Mouse (Mus musculus) G1E (cell line): ENCODE measurements around the gene Tas2r135. TPM values are rescaled to one million over a fixed set of nuclear protein-coding genes. Genes with fewer than 3 reads are reported as not detected.

ENCODE experiments used
- ATAC-seq: 2 replicates; pipeline ENCODE4 v1.8.0; 2016; ENCODE audit warnings: mild to moderate bottlenecking; ENCODE audit not compliant: insufficient number of reproducible peaks, poor library complexity, low FRiP score, severe bottlenecking; ENCODE audit errors: extremely low read depth
- DNase-seq: peaks from one replicate; pipeline ENCODE4 v3.0.0; 2012; ENCODE audit warnings: low spot score
- H3K27me3 ChIP-seq: 2 replicates; pipeline ENCODE4 v1.6.1; 2012; ENCODE audit warnings: mild to moderate bottlenecking, low read length, inconsistent platforms; ENCODE audit not compliant: insufficient read depth
- H3K36me3 ChIP-seq: replicated peaks from 2 replicates; pipeline ENCODE3; 2012; ENCODE audit warnings: mild to moderate bottlenecking, inconsistent platforms
- H3K4me1 ChIP-seq: 2 replicates; pipeline ENCODE4 v1.6.1; 2012; ENCODE audit warnings: low read depth, low read length, inconsistent platforms, mixed read lengths; ENCODE audit not compliant: insufficient read depth
- H3K4me3 ChIP-seq: 2 replicates; pipeline ENCODE4 v1.5.1; 2012; ENCODE audit warnings: low read depth, mild to moderate bottlenecking, inconsistent platforms, low read length, moderate library complexity, mixed read lengths
- H3K9me3 ChIP-seq: replicated peaks from 2 replicates; pipeline ENCODE4 v1.6.1; 2012; ENCODE audit warnings: inconsistent platforms
- CTCF ChIP-seq: IDR thresholded peaks from 2 replicates; pipeline ENCODE4 v1.5.1; 2012; ENCODE audit warnings: low read depth, low read length, inconsistent platforms, mixed read lengths
- GATA1 ChIP-seq: IDR thresholded peaks from 2 replicates; pipeline ENCODE4 v1.6.1; 2012; ENCODE audit warnings: borderline replicate concordance, low read length, inconsistent platforms, mixed read lengths
- GATA2 ChIP-seq: IDR thresholded peaks from 2 replicates; pipeline ENCODE4 v1.6.1; 2012; ENCODE audit warnings: low read depth, low read length, inconsistent platforms, borderline replicate concordance
- POLR2AphosphoS5 ChIP-seq: IDR thresholded peaks from 2 replicates; pipeline ENCODE4 v1.6.1; 2012; ENCODE audit warnings: low read depth, low read length, inconsistent platforms; ENCODE audit not compliant: insufficient replicate concordance
- TAL1 ChIP-seq: conservative IDR thresholded peaks from 2 replicates; pipeline ENCODE4 v1.6.1; 2012; ENCODE audit warnings: low read depth, low read length, inconsistent platforms, mixed read lengths
- polyA plus RNA-seq: library from polyadenylated mRNA; stranded (reverse); fragments of >175 nt; gene quantifications from 2 replicates; pipeline ENCODE4 v1.2.3, GENCODE M21; 2012
- total RNA-seq, 2 experiments: library from RNA; stranded (forward) in 1 of 2; stranded (reverse) in 1 of 2; fragments of 200-1000 nt in 1 of 2; fragments of >200 nt in 1 of 2; fragmentation: Nextera tagmentation in 1 of 2; gene quantifications; 2 replicates each; pipeline ENCODE4 v1.2.3; 2014 to 2017

The Tas2r135 gene
- total and polyA plus RNA-seq, 3 experiments = 0.27 TPM; not detected in 2

DNA sequence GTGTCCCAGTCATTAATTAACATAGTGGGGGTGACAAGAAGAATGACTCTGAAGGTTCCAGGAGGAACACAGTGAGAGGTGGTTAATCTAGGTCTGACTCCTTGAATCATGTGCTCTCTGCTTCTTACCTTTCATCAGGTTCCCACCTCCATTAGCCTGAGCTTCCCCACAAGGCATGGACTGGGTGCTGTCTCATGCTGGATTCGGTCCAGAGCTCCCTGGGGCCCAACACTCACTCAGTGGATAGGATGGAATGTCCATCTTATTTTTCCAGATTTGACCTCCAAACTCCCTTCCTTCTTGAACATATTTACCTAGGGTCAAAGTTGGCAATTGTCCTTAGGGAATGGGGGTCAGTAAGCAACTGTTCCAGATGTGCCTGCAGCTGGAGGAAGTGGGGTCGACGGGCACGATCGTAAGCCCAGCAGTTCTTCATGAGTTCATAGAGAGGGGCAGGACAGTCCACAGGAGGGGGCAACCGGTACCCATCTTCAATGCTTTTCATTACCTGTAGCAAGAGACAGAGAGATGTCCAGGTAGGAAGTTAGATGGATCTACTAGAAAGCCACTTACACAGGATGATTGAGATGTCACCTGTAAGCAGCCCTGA is 44.9 kb upstream of the Tas2r135 start:
- peaks cover 38% of the 10 kb centered on the region for H3K36me3 ChIP-seq
- DNase-seq = no peak
- ATAC-seq = no peak
- H3K9me3 ChIP-seq = no peaks in the 10 kb centered on the region
- H3K4me3 ChIP-seq = no peak overlapping the region
- no peaks in the 10 kb centered on the region; the same call in 1 of the 2 replicates for H3K4me1 ChIP-seq
- TF ChIP-seq CTCF = no peak
- H3K27me3 ChIP-seq = peaks cover 19% of the 10 kb centered on the region

DNA sequence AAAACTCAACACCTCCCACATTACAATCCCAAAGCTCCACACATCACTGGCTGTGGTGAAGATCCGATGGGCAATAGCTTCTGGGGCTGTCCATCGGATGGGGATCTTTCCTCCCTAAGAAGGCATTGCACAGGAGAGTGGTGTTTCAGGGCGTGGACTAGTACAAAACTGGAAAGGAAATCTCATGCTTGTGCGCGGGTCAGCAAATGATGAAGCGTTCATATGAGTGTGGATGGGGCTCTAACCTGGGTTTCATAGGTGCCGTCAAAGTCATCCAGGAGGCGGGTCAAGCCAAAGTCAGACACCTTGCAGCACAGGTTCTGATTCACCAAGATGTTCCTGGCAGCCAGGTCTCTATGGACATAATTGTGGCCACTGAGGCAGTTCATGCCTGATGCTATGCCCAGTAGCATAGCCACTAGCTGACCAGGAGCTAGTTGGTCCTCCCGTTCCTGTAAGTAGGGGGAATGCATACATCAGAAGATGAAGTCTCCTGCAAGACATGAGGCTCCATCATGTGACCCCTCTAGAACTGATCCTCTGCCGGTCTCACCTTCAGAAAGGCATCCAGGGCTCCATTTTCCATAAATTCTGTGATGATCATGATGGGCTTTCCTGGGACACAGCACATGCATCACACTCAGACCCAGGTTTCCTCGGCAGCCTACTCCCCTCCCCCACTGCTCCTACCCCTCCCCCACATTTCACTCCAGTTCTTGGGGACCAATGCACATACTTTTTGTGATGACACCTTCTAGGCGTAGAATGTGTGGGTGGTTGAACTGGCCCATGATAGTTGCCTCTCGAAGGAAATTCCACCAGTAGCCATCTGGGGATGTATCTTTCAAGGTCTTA is 44.0 kb upstream of the Tas2r135 start:
- Histone ChIP-seq H3K9me3 (no peaks in the 10 kb centered on the region), H3K27me3 (peaks cover 23% of the 10 kb centered on the region), H3K4me3 (no peak overlapping the region), H3K4me1 (no peaks in the 10 kb centered on the region; the same call in 1 of the 2 replicates), H3K36me3 (peaks cover 29% of the 10 kb centered on the region)
- TF ChIP-seq GATA2 = no peak
- no peak for DNase-seq
- no peak for ATAC-seq

DNA sequence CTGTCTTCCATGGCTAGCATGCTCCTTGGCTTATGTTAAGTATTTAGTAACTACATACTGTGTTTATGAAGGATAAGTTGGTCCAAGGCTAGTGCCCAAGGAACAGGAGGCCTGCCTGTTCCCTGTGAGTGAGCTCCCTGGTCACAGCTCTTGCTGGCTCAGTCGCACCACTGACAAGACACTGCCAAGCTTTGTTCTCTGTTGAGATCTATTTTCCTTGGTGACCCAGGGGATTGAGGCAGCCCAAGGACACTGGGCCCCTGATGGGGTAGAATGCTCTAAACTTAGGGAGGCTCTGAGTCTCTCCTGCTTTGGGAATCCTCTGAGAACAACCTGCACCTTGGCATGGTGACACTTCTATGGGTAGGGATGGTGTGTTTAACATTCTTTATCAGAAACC is 43.2 kb upstream of the Tas2r135 start:
- Histone ChIP-seq H3K4me1 (no peaks in the 10 kb centered on the region; the same call in 1 of the 2 replicates), H3K4me3 (no peak overlapping the region), H3K36me3 (peaks cover 21% of the 10 kb centered on the region), H3K27me3 (peaks cover 23% of the 10 kb centered on the region), H3K9me3 (no peaks in the 10 kb centered on the region)
- TF ChIP-seq GATA2 (no peak), CTCF (no peak), TAL1 (no peak), POLR2AphosphoS5 (no peak), GATA1 (no peak)
- DNase-seq (no peak), ATAC-seq (no peak)

DNA sequence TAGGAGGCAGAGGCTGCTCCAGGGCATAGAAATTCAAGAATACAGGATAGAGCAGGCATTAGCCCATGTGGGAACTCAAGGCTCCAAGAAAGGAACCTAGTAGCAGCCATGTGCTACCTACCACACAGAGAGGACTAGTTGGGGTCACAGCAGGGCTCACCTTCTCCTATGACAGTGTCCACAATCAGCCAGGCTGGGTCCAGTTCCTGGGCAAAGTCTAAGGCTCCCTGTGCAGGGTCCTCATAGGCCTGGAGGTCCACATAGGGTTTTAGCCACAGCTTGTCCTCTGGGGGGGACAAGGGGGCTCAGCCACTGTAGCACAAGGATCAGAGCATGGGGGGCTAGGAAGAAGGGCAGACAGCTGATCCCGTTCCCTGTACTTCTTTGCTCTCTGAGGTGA is 42.7 kb upstream of the Tas2r135 start:
- no peak for ATAC-seq
- no peak for DNase-seq
- Histone ChIP-seq H3K9me3 (no peaks in the 10 kb centered on the region), H3K4me1 (no peaks in the 10 kb centered on the region; the same call in 1 of the 2 replicates), H3K4me3 (no peak overlapping the region), H3K36me3 (peaks cover 17% of the 10 kb centered on the region), H3K27me3 (peaks cover 23% of the 10 kb centered on the region)
- no peak for TF ChIP-seq CTCF
- no peak for TF ChIP-seq POLR2AphosphoS5
- TF ChIP-seq TAL1 = no peak
- no peak for TF ChIP-seq GATA1
- no peak for TF ChIP-seq GATA2

DNA sequence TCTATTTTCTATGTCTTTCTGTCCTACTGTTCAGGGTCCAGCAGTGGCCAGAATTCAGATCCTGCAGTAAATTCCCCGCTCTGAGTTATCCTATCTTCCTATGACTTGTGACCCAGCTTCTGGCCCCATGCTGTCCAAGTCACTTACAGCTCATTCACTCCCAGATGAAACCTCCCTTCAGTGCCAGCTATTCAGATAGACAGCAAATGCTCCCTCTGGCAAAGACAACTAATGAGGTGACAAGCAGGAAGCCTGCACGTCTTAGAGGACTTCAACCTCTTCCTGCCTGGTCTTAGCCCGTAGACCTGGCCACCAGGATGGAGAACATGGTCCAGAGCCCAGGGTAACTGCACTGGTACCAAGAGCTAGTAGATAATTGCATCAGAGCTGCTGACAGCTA is 42.3 kb upstream of the Tas2r135 start:
- Histone ChIP-seq H3K27me3 (peaks cover 23% of the 10 kb centered on the region), H3K4me1 (no peaks in the 10 kb centered on the region; the same call in 1 of the 2 replicates), H3K36me3 (peaks cover 12% of the 10 kb centered on the region), H3K4me3 (no peak overlapping the region), H3K9me3 (no peaks in the 10 kb centered on the region)
- no peak for DNase-seq
- TF ChIP-seq POLR2AphosphoS5 = no peak
- TF ChIP-seq GATA2 = no peak
- TF ChIP-seq GATA1 = no peak
- no peak for TF ChIP-seq CTCF
- no peak for TF ChIP-seq TAL1
- no peak for ATAC-seq

DNA sequence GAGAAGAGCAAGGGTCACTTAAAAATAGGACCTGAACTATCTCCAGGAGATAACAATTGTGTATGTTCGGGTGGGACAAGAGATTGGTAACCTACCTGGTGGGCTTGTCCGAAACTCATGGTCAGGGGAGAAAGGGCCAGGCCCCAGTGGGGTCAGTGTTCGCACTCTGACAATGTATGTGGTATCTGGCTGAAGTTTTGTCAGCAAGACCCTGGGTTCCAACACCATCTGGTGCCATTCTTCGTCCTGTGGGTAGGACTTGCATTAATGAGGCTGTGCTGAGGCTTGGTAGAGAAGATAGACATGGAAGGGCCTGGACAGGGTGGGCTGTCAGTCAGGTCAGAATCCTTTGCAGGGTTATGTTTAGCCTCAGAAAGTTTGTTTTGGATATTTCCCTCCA is 41.2 kb upstream of the Tas2r135 start:
- DNase-seq (no peak), ATAC-seq (no peak)
- Histone ChIP-seq H3K4me3 (no peak overlapping the region), H3K36me3 (peaks cover 5% of the 10 kb centered on the region), H3K27me3 (peaks cover 23% of the 10 kb centered on the region), H3K9me3 (no peaks in the 10 kb centered on the region), H3K4me1 (no peaks in the 10 kb centered on the region; the same call in 1 of the 2 replicates)
- no peak for TF ChIP-seq GATA1
- no peak for TF ChIP-seq TAL1
- no peak for TF ChIP-seq GATA2
